Mouse (Mus musculus): ENCODE results near the gene Sfswap. TPM values are rescaled to one million over a fixed set of nuclear protein-coding genes. Genes with fewer than 3 reads are reported as not detected.

The Sfswap gene
- polyA plus RNA-seq, 1 experiment from 2014 or later: 29.2 TPM

GRCm38 (mm10) chr5:129568596-129568995, 67.6 kb downstream of the Sfswap start:
- WGBS: 92% methylated on average over 4 of the region's 4 CpGs
- peaks cover 59% of the 10 kb centered on the region for H3K36me3 ChIP-seq
- ATAC-seq: no peak

GRCm38 (mm10) chr5:129578201-129578600, 77.2 kb downstream of the Sfswap start:
- no peak overlapping the region for H3K4me3 ChIP-seq (replicated peaks)
- no peak overlapping the region for H3K27ac ChIP-seq
- WGBS: 56% methylated on average over 12 of the region's 12 CpGs
- H3K9ac ChIP-seq: no peak overlapping the region
- no peak overlapping the region for H3K4me2 ChIP-seq (replicated peaks)
- H3K4me1 ChIP-seq (replicated peaks): peaks cover 2% of the 10 kb centered on the region; the same call in 1 of the 2 replicates
- H3K27me3 ChIP-seq (replicated peaks): peaks cover 15% of the 10 kb centered on the region; the same call in 1 of the 2 replicates
- H3K9me3 ChIP-seq: no peaks in the 10 kb centered on the region
- no peaks in the 10 kb centered on the region for H3K36me3 ChIP-seq
- no peak for ATAC-seq

More at GRCm38 (mm10) chr5:129568596-129568995, 67.6 kb downstream of the Sfswap start:
- Histone ChIP-seq H3K27me3 (replicated peaks) (no peaks in the 10 kb centered on the region), H3K4me2 (replicated peaks) (no peak overlapping the region), H3K9me3 (no peaks in the 10 kb centered on the region), H3K27ac (no peak overlapping the region), H3K9ac (no peak overlapping the region), H3K4me1 (replicated peaks) (no peaks in the 10 kb centered on the region), H3K4me3 (replicated peaks) (no peak overlapping the region)

- H3K9me3 ChIP-seq: no peaks in the 10 kb centered on the region
- ATAC-seq: no peak
- H3K27me3 ChIP-seq (replicated peaks): peaks cover 18% of the 10 kb centered on the region
- H3K4me2 ChIP-seq (replicated peaks): no peak overlapping the region
- 9% methylated on average over 6 of the region's 6 CpGs for WGBS
- no peak overlapping the region for H3K27ac ChIP-seq
- no peak overlapping the region for H3K4me3 ChIP-seq (replicated peaks)
- H3K9ac ChIP-seq: no peak overlapping the region
- H3K4me1 ChIP-seq (replicated peaks): peaks cover 13% of the 10 kb centered on the region
- no peaks in the 10 kb centered on the region for H3K36me3 ChIP-seq
Measured at GRCm38 (mm10) chr5:129580046-129580445, 79.0 kb downstream of the Sfswap start.

- Histone ChIP-seq H3K9ac (no peak overlapping the region), H3K4me1 (replicated peaks) (peaks cover 18% of the 10 kb centered on the region), H3K4me3 (replicated peaks) (no peak overlapping the region)
Measured at GRCm38 (mm10) chr5:129580572-129580971, 79.6 kb downstream of the Sfswap start.

GRCm38 (mm10) chr5:129581015-129581414, 80.0 kb downstream of the Sfswap start:
- Histone ChIP-seq H3K4me1 (replicated peaks) (peaks cover 22% of the 10 kb centered on the region), H3K36me3 (no peaks in the 10 kb centered on the region), H3K27ac (no peak overlapping the region), H3K4me2 (replicated peaks) (no peak overlapping the region), H3K27me3 (replicated peaks) (peaks cover 26% of the 10 kb centered on the region), H3K9ac (no peak overlapping the region), H3K4me3 (replicated peaks) (no peak overlapping the region), H3K9me3 (no peaks in the 10 kb centered on the region)
- ATAC-seq: no peak
- 65% methylated on average over 7 of the region's 7 CpGs for WGBS

More at GRCm38 (mm10) chr5:129580572-129580971, 79.6 kb downstream of the Sfswap start:
- no peaks in the 10 kb centered on the region for H3K9me3 ChIP-seq
- WGBS: 73% methylated on average over 9 of the region's 9 CpGs
- no peak overlapping the region for H3K4me2 ChIP-seq (replicated peaks)
- no peak overlapping the region for H3K27ac ChIP-seq
- no peak for ATAC-seq
- H3K36me3 ChIP-seq: no peaks in the 10 kb centered on the region
- peaks cover 23% of the 10 kb centered on the region for H3K27me3 ChIP-seq (replicated peaks)

GRCm38 (mm10) chr5:129583331-129583730, 82.3 kb downstream of the Sfswap start:
- Histone ChIP-seq H3K4me2 (replicated peaks) (peak overlapping the region; percentile 98), H3K27ac (no peak overlapping the region), H3K36me3 (no peaks in the 10 kb centered on the region), H3K27me3 (replicated peaks) (peaks cover 31% of the 10 kb centered on the region), H3K9ac (peak overlapping the region; percentile 56), H3K4me3 (replicated peaks) (peak overlapping the region; percentile 66), H3K9me3 (no peaks in the 10 kb centered on the region), H3K4me1 (replicated peaks) (peaks cover 27% of the 10 kb centered on the region)
- WGBS: 5% methylated on average over 12 of the region's 12 CpGs
- no peak; the same call in 1 of the 2 replicates for ATAC-seq

GRCm38 (mm10) chr5:129583761-129584582, 83.0 kb downstream of the Sfswap start, which contains the start of gene Mmp17:
Gene Mmp17, plus strand, starts transcription at chr5:129584169.
- H3K4me1 ChIP-seq (replicated peaks): peaks cover 27% of the 10 kb centered on the region
- no peaks in the 10 kb centered on the region for H3K36me3 ChIP-seq
- peak within 1 kb of the TSS; percentile 98 for H3K4me2 ChIP-seq (replicated peaks)
- H3K27ac ChIP-seq: peak within 1 kb of the TSS; percentile 57; the same call in 1 of the 2 replicates
- H3K27me3 ChIP-seq (replicated peaks): peaks cover 34% of the 10 kb centered on the region
- peak within 1 kb of the TSS; percentile 66 for H3K4me3 ChIP-seq (replicated peaks)
- under 1% methylated on average over 80 of the region's 80 CpGs for WGBS
- H3K9me3 ChIP-seq: no peaks in the 10 kb centered on the region
- ATAC-seq: peak; percentile 95
- peak within 1 kb of the TSS; percentile 56 for H3K9ac ChIP-seq

- peaks cover 27% of the 10 kb centered on the region for H3K4me1 ChIP-seq (replicated peaks)
- WGBS: under 1% methylated on average over 76 of the region's 76 CpGs
- H3K9ac ChIP-seq: peak overlapping the region; percentile 56
- H3K36me3 ChIP-seq: no peaks in the 10 kb centered on the region
- peak overlapping the region; percentile 98 for H3K4me2 ChIP-seq (replicated peaks)
- no peaks in the 10 kb centered on the region for H3K9me3 ChIP-seq
- H3K27ac ChIP-seq: no peak overlapping the region
- peaks cover 34% of the 10 kb centered on the region for H3K27me3 ChIP-seq (replicated peaks)
- H3K4me3 ChIP-seq (replicated peaks): peak overlapping the region; percentile 66
- peak; percentile 20 for ATAC-seq
Measured at GRCm38 (mm10) chr5:129584583-129585541, 83.8 kb downstream of the Sfswap start.

- WGBS: under 1% methylated on average over 17 of the region's 17 CpGs
- Histone ChIP-seq H3K9me3 (no peaks in the 10 kb centered on the region), H3K27me3 (replicated peaks) (peaks cover 31% of the 10 kb centered on the region), H3K4me1 (replicated peaks) (peaks cover 27% of the 10 kb centered on the region), H3K9ac (peak overlapping the region; percentile 43), H3K27ac (no peak overlapping the region), H3K4me2 (replicated peaks) (peak overlapping the region; percentile 98), H3K36me3 (no peaks in the 10 kb centered on the region), H3K4me3 (replicated peaks) (peak overlapping the region; percentile 66)
- peak; percentile 41 for ATAC-seq
Measured at GRCm38 (mm10) chr5:129586016-129586415, 85.0 kb downstream of the Sfswap start.

- H3K4me3 ChIP-seq (replicated peaks): peak overlapping the region; percentile 12; the same call in 1 of the 2 replicates
- H3K4me2 ChIP-seq (replicated peaks): peak overlapping the region; percentile 98
- H3K9ac ChIP-seq: peak overlapping the region; percentile 43
- H3K9me3 ChIP-seq: no peaks in the 10 kb centered on the region
- peaks cover 30% of the 10 kb centered on the region for H3K27me3 ChIP-seq (replicated peaks)
- peaks cover 27% of the 10 kb centered on the region for H3K4me1 ChIP-seq (replicated peaks)
- no peaks in the 10 kb centered on the region for H3K36me3 ChIP-seq
- ATAC-seq: no peak
- WGBS: 52% methylated on average over 13 of the region's 13 CpGs
- H3K27ac ChIP-seq: no peak overlapping the region
Measured at GRCm38 (mm10) chr5:129586471-129586870, 85.5 kb downstream of the Sfswap start.

- Histone ChIP-seq H3K9me3 (no peaks in the 10 kb centered on the region), H3K27ac (no peak overlapping the region), H3K4me1 (replicated peaks) (peaks cover 13% of the 10 kb centered on the region), H3K27me3 (replicated peaks) (peaks cover 9% of the 10 kb centered on the region), H3K4me3 (replicated peaks) (no peak overlapping the region), H3K36me3 (no peaks in the 10 kb centered on the region), H3K9ac (no peak overlapping the region), H3K4me2 (replicated peaks) (no peak overlapping the region)
- ATAC-seq: no peak
- 11% methylated on average over 11 of the region's 11 CpGs for WGBS
Measured at GRCm38 (mm10) chr5:129590915-129591314, 89.9 kb downstream of the Sfswap start.

Measured in intestine, embryonic 15.5 days (tissue).